Mouse (Mus musculus) limb, embryonic 14.5 days (tissue): ENCODE results near the gene Mylk2. TPM values are rescaled to one million over a fixed set of nuclear protein-coding genes. Genes with fewer than 3 reads are reported as not detected.

Experiments used
- ATAC-seq: fragments of 200-750 bp; cut with Nextera tagmentation; 2 replicates; pipeline ENCODE4 v1.8.0; 2017; ENCODE audit warnings: low read depth, moderate number of reproducible peaks, moderate TSS enrichment; ENCODE audit not compliant: low FRiP score
- DNase-seq: peaks from one replicate; pipeline ENCODE4 v3.0.0-alpha.2; 2015; ENCODE audit warnings: low spot score
- H3K27ac ChIP-seq: fragments of 300-500 bp; sonication (generic); replicated peaks from 2 replicates; pipeline ENCODE4 v1.5.1; 2014; ENCODE audit warnings: low read depth, mild to moderate bottlenecking, low read length, moderate library complexity, mixed read lengths
- H3K27me3 ChIP-seq: fragments of 300-500 bp; sonication (generic); 2 replicates; pipeline ENCODE4 v1.6.1; 2014; ENCODE audit warnings: low read length, mixed read lengths; ENCODE audit not compliant: control insufficient read depth, insufficient read depth
- H3K36me3 ChIP-seq: fragments of 300-500 bp; sonication (generic); 2 replicates; pipeline ENCODE4 v1.6.1; 2014; ENCODE audit warnings: mild to moderate bottlenecking, low read length, moderate library complexity, mixed read lengths; ENCODE audit not compliant: control insufficient read depth, insufficient read depth
- H3K4me1 ChIP-seq: fragments of 300-500 bp; sonication (generic); 2 replicates; pipeline ENCODE4 v1.6.1; 2014; ENCODE audit warnings: antibody characterized with exemption, low read length, mixed read lengths; ENCODE audit not compliant: control insufficient read depth, insufficient read depth
- H3K4me2 ChIP-seq: fragments of 300-500 bp; sonication (generic); replicated peaks from 2 replicates; pipeline ENCODE4 v1.6.1; 2014; ENCODE audit warnings: low read depth, mild to moderate bottlenecking, low read length, moderate library complexity; ENCODE audit not compliant: severe bottlenecking
- H3K4me3 ChIP-seq: fragments of 300-500 bp; sonication (generic); replicated peaks from 2 replicates; pipeline ENCODE4 v1.5.1; 2014; ENCODE audit warnings: low read length
- H3K9ac ChIP-seq: fragments of 300-500 bp; sonication (generic); 2 replicates; pipeline ENCODE4 v1.6.1; 2014; ENCODE audit warnings: mild to moderate bottlenecking, low read depth, low read length, moderate library complexity; ENCODE audit not compliant: severe bottlenecking
- H3K9me3 ChIP-seq: fragments of 300-500 bp; sonication (generic); 2 replicates; pipeline ENCODE4 v1.6.1; 2016; ENCODE audit warnings: low read length; ENCODE audit not compliant: control insufficient read depth
- POLR2A ChIP-seq: fragments of 200-500 bp; IDR thresholded peaks from 2 replicates; pipeline ENCODE4 v1.8.0; 2012; ENCODE audit warnings: inconsistent platforms, mild to moderate bottlenecking, moderate library complexity, borderline replicate concordance; ENCODE audit not compliant: insufficient read depth, insufficient read length; ENCODE audit errors: extremely low read depth
- WGBS: fragments of 180-500 bp; shearing (Covaris S2); extraction: QIAGEN DNeasy Blood & Tissue Kit; methylation state at CpG from one replicate; pipeline ENCODE4 v1.1.7; 2014; 5-methylcytosine and 5-hydroxymethylcytosine counted together
- polyA plus RNA-seq, 2 experiments: library from polyadenylated mRNA; depleted of rRNA in 1 of 2; stranded (reverse) in 1 of 2; unstranded in 1 of 2; fragments of >200 nt; fragmentation: Nextera tagmentation in 1 of 2; extraction: Ambion mirVana in 1 of 2; gene quantifications; 2 replicates each; pipeline versions ENCODE4 v1.2.1 to v1.2.3; 2012 to 2014

The Mylk2 gene
- polyA plus RNA-seq, 2 experiments: 0.10 to 0.62 TPM

DNA sequence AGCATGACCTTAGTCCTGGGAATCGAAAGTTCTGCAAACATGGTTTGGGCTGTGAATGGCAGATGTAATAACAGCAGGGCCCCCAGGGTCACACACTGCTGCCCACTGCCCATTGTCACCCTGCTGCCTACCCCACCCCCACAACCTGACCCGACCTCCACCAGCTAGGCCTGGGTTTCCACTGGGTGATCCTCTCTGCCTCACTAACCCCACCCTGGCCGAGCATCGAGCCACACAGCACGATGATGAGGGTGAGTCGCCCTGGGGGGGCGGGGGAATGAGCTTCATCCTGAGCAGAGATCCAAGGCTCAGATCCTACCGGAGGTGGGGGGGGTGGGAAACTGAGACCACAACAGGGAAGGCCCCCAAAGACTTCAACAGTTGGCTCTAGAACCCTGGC lies 13.0 kb downstream of the Mylk2 start:
- Histone ChIP-seq H3K9ac (no peak overlapping the region), H3K36me3 (no peaks in the 10 kb centered on the region), H3K4me1 (peaks cover 9% of the 10 kb centered on the region), H3K9me3 (no peaks in the 10 kb centered on the region), H3K4me3 (no peak overlapping the region), H3K27me3 (no peaks in the 10 kb centered on the region), H3K27ac (no peak overlapping the region), H3K4me2 (no peak overlapping the region)
- ATAC-seq: no peak
- no peak for DNase-seq
- 67% methylated on average over 8 of the region's 8 CpGs for WGBS
- no peak for TF ChIP-seq POLR2A

DNA sequence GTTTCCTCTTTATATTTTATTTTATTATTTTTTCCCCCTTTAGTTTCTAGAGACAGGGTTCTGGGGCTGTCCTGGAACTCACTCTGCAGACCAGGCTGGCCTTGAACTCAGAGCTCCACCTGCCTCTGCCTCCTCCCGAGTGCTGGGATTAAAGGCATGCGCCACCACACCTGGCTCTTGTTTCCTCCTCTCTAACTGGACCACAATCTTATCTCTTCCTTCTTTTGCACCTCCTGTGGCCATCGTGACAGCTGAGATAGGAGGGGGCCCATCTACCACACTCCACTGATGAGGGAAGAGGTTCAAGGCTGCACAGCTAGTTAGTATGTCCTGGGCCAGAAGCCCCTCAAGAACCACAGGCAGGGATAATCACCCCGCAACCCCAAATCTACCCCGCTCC lies 13.4 kb downstream of the Mylk2 start:
- Histone ChIP-seq H3K4me3 (no peak overlapping the region), H3K27me3 (no peaks in the 10 kb centered on the region), H3K4me1 (peaks cover 9% of the 10 kb centered on the region), H3K9me3 (no peaks in the 10 kb centered on the region), H3K4me2 (no peak overlapping the region), H3K36me3 (no peaks in the 10 kb centered on the region), H3K9ac (no peak overlapping the region), H3K27ac (no peak overlapping the region)
- WGBS: 78% methylated on average over 5 of the region's 5 CpGs
- ATAC-seq (no peak), DNase-seq (no peak)
- no peak for TF ChIP-seq POLR2A

DNA sequence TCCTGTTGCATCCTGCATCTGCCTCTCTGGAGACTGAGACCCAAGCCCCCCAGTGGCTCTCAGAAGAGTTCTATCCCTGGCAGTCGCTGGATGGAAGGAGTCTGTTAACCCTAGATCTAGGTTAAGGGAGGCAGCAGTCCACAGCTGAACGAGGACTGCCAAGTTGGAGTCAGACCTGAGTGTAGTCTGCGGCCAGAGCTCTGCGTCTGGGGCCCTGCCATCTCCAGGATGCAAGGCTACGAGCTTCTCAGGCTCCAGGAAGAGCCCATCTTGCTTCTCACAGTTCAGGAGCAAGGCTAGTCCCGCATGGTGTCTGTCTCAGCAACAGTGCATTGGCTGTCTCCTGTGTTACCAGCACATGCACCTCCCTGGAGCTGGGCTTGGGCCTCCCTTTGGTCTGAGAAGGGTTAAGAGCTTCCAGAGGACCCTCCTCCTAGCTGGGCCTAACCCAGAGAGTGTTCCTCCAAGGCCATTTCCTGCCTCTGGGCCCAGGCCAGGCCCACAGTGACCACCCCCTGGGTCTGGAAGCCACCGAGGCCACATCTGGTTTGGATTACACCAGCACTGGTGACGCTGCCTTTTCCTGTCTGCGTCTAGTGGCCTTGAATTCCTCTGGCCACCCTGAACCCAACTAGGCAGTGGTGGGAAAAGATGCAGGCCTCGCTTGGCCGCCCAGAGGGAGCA lies 14.2 kb downstream of the Mylk2 start:
- peak overlapping the region; percentile 26 for H3K27ac ChIP-seq
- H3K4me2 ChIP-seq: no peak overlapping the region
- 21% methylated on average over 11 of the region's 11 CpGs for WGBS
- peaks cover 9% of the 10 kb centered on the region for H3K4me1 ChIP-seq
- ATAC-seq: peak; percentile 41
- peak; percentile 55 for DNase-seq
- no peak for TF ChIP-seq POLR2A
- H3K36me3 ChIP-seq: no peaks in the 10 kb centered on the region
- no peaks in the 10 kb centered on the region for H3K9me3 ChIP-seq
- no peaks in the 10 kb centered on the region for H3K27me3 ChIP-seq
- H3K9ac ChIP-seq: peak overlapping the region; percentile 40
- no peak overlapping the region for H3K4me3 ChIP-seq

DNA sequence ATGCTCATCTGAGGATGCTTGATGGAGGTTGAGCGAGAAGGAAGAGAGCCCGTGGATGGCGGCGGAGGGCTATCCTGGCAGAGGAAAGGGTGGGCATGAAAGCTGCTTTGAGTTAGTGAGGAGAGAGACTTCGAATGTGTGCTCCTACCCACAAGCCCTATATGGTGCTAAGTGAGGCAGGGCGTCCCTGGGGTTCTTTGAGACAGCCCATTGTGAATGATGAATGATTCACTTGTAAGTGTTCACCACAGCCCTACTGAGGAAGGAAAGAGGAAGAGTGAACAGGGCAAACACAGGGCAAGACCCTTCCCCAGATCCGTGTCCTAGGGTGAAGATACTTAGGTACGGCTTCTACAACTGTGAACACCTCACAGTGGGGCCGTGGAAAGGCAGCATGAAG lies 15.7 kb downstream of the Mylk2 start:
- Histone ChIP-seq H3K4me2 (no peak overlapping the region), H3K4me1 (peaks cover 9% of the 10 kb centered on the region), H3K9me3 (no peaks in the 10 kb centered on the region), H3K4me3 (no peak overlapping the region), H3K36me3 (no peaks in the 10 kb centered on the region), H3K9ac (no peak overlapping the region), H3K27ac (no peak overlapping the region), H3K27me3 (no peaks in the 10 kb centered on the region)
- TF ChIP-seq POLR2A: no peak
- DNase-seq (no peak), ATAC-seq (no peak)
- WGBS: 67% methylated on average over 9 of the region's 9 CpGs

- Histone ChIP-seq H3K27me3 (no peaks in the 10 kb centered on the region), H3K4me2 (no peak overlapping the region), H3K9me3 (no peaks in the 10 kb centered on the region), H3K27ac (no peak overlapping the region), H3K4me1 (peaks cover 9% of the 10 kb centered on the region), H3K9ac (no peak overlapping the region), H3K4me3 (no peak overlapping the region), H3K36me3 (no peaks in the 10 kb centered on the region)
- 33% methylated on average over 5 of the region's 5 CpGs for WGBS
- DNase-seq (no peak), ATAC-seq (no peak)
- TF ChIP-seq POLR2A: no peak
These were observed 16.2 kb downstream of the Mylk2 start for GRCm38 (mm10) chr2:152927371-152927770.
